Mouse (Mus musculus) megakaryocyte, adult 5-6 weeks (primary cell): Measurements from ENCODE around the gene Vmn1r56. TPM values are rescaled to one million over a fixed set of nuclear protein-coding genes. Genes with fewer than 3 reads are reported as not detected.
"Not testable (repeated sequence)": the region's sequence is repeated elsewhere in the genome, so short reads cannot be mapped to it uniquely, and the experiment has no call there.

Experiments used
- ATAC-seq: 2 replicates; pipeline ENCODE4 v1.8.0; 2016; ENCODE audit warnings: mild to moderate bottlenecking, inconsistent platforms; ENCODE audit not compliant: poor library complexity, severe bottlenecking
- total RNA-seq, 2 experiments: library from RNA; stranded (forward) in 1 of 2; stranded (reverse) in 1 of 2; fragments of 153-499, 151-499 nt in 1 of 2; fragments of 221-1000, 200-1000 nt in 1 of 2; gene quantifications; 2 replicates each; pipeline versions ENCODE4 v1.2.3 to v1.2.4; 2015 to 2017

The Vmn1r56 gene
- total RNA-seq (2015) (not detected in 2 replicates), total RNA-seq (2017) (not detected in 2 replicates)

- ATAC-seq = not testable (repeated sequence)
Measured at GRCm38 (mm10) chr7:5196647-5197046, at the start of gene Vmn1r56. Vmn1r56 (minus strand) TSS chr7:5196747.

- not testable (repeated sequence) for ATAC-seq
Measured at GRCm38 (mm10) chr7:5218193-5218592, 21.6 kb upstream of the Vmn1r56 start, which contains the start of gene Vmn1r57. Vmn1r57 (plus strand) TSS chr7:5218493.

- ATAC-seq = not testable (repeated sequence)
Measured at GRCm38 (mm10) chr7:5149570-5149969, 47.0 kb downstream of the Vmn1r56 start, which contains the start of gene Vmn1r55. Vmn1r55 (minus strand) TSS chr7:5149670.

Other genes with a start within 250 kb of the Vmn1r56 start
- not detected in 2 replicates for gene Sbk2, start 232.3 kb downstream of the Vmn1r56 start, total RNA-seq (2015)
- gene Sbk2, start 232.3 kb downstream of the Vmn1r56 start, total RNA-seq (2017) = not detected in 2 replicates
- gene Sbk3, start 225.6 kb downstream of the Vmn1r56 start, total RNA-seq (2015) = 0.09 TPM in 1 of 2 replicates, not detected in the other
- gene Sbk3, start 225.6 kb downstream of the Vmn1r56 start, total RNA-seq (2017) = not detected in 2 replicates
- gene Zfp579, start 200.6 kb downstream of the Vmn1r56 start, total RNA-seq (2015) = 5.7 and 14.9 TPM in 2 replicates
- 0.81 and 0.89 TPM in 2 replicates for gene Zfp579, start 200.6 kb downstream of the Vmn1r56 start, total RNA-seq (2017)
- 24.8 and 26.2 TPM in 2 replicates for gene Zfp524, start 182.3 kb downstream of the Vmn1r56 start, total RNA-seq (2015)
- 13.5 and 13.9 TPM in 2 replicates for gene Zfp524, start 182.3 kb downstream of the Vmn1r56 start, total RNA-seq (2017)
- gene Fiz1, start 182.1 kb downstream of the Vmn1r56 start, total RNA-seq (2015) = 19.2 and 20.6 TPM in 2 replicates
- 9.3 and 12.1 TPM in 2 replicates for gene Fiz1, start 182.1 kb downstream of the Vmn1r56 start, total RNA-seq (2017)
- gene Gm44973, start 181.3 kb downstream of the Vmn1r56 start, total RNA-seq (2015) = 0.30 TPM in 1 of 2 replicates, not detected in the other
- gene Gm44973, start 181.3 kb downstream of the Vmn1r56 start, total RNA-seq (2017) = not detected in 2 replicates
- gene Zfp865, start 176.4 kb downstream of the Vmn1r56 start, total RNA-seq (2015) = 11.9 and 12.0 TPM in 2 replicates
- 13.6 and 14.4 TPM in 2 replicates for gene Zfp865, start 176.4 kb downstream of the Vmn1r56 start, total RNA-seq (2017)
- gene Ccdc106, start 176.2 kb downstream of the Vmn1r56 start, total RNA-seq (2015) = 0.13 and 0.48 TPM in 2 replicates
- gene Ccdc106, start 176.2 kb downstream of the Vmn1r56 start, total RNA-seq (2017) = 2.1 TPM in 1 of 2 replicates, not detected in the other
- 0.62 TPM in 1 of 2 replicates, not detected in the other for gene 4632433K11Rik, start 162.6 kb downstream of the Vmn1r56 start, total RNA-seq (2015)
- gene 4632433K11Rik, start 162.6 kb downstream of the Vmn1r56 start, total RNA-seq (2017) = 0.81 TPM in 1 of 2 replicates, not detected in the other
- 2.5 and 3.2 TPM in 2 replicates for gene Zfp784, start 158.3 kb downstream of the Vmn1r56 start, total RNA-seq (2015)
- 1.7 TPM in 2 replicates for gene Zfp784, start 158.3 kb downstream of the Vmn1r56 start, total RNA-seq (2017)
- 0.25 and 1.6 TPM in 2 replicates for gene Zfp580, start 145.2 kb downstream of the Vmn1r56 start, total RNA-seq (2015)
- gene Zfp580, start 145.2 kb downstream of the Vmn1r56 start, total RNA-seq (2017) = not detected in 2 replicates
- 68.6 and 71.0 TPM in 2 replicates for gene U2af2, start 134.6 kb downstream of the Vmn1r56 start, total RNA-seq (2015)
- 153 and 170 TPM in 2 replicates for gene U2af2, start 134.6 kb downstream of the Vmn1r56 start, total RNA-seq (2017)
- gene Epn1, start 116.5 kb downstream of the Vmn1r56 start, total RNA-seq (2015) = 74.6 and 79.4 TPM in 2 replicates
- gene Epn1, start 116.5 kb downstream of the Vmn1r56 start, total RNA-seq (2017) = 76.4 and 88.9 TPM in 2 replicates
- gene Rfpl4, start 79.8 kb downstream of the Vmn1r56 start, total RNA-seq (2015) = not detected in 2 replicates
- gene Rfpl4, start 79.8 kb downstream of the Vmn1r56 start, total RNA-seq (2017) = not detected in 2 replicates
- 1.9 and 2.4 TPM in 2 replicates for gene Rasl2-9, start 70.8 kb downstream of the Vmn1r56 start, total RNA-seq (2015)
- 1.2 TPM in 1 of 2 replicates, not detected in the other for gene Rasl2-9, start 70.8 kb downstream of the Vmn1r56 start, total RNA-seq (2017)
- gene Vmn1r55, start 47.1 kb downstream of the Vmn1r56 start, total RNA-seq (2015) = not detected in 2 replicates
- not detected in 2 replicates for gene Vmn1r55, start 47.1 kb downstream of the Vmn1r56 start, total RNA-seq (2017)
- not detected in 2 replicates for gene Vmn1r57, start 21.7 kb upstream of the Vmn1r56 start, total RNA-seq (2015)
- not detected in 2 replicates for gene Vmn1r57, start 21.7 kb upstream of the Vmn1r56 start, total RNA-seq (2017)
- not detected in 2 replicates for gene Gm5065, start 153.8 kb upstream of the Vmn1r56 start, total RNA-seq (2015)
- not detected in 2 replicates for gene Gm5065, start 153.8 kb upstream of the Vmn1r56 start, total RNA-seq (2017)
- not detected in 2 replicates for gene Nlrp2, start 154.3 kb upstream of the Vmn1r56 start, total RNA-seq (2015)
- gene Nlrp2, start 154.3 kb upstream of the Vmn1r56 start, total RNA-seq (2017) = not detected in 2 replicates
- gene Vmn1r58, start 216.6 kb upstream of the Vmn1r56 start, total RNA-seq (2015) = not detected in 2 replicates
- gene Vmn1r58, start 216.6 kb upstream of the Vmn1r56 start, total RNA-seq (2017) = not detected in 2 replicates